Mouse (Mus musculus) ovary, adult 18-20 months (tissue): ENCODE measurements around the gene Ang.

ENCODE experiments used
- DNase-seq: peaks from one replicate; pipeline ENCODE4 v3.0.0; 2022; ENCODE audit warnings: low spot score, mixed read lengths

Gene Ang

DNA sequence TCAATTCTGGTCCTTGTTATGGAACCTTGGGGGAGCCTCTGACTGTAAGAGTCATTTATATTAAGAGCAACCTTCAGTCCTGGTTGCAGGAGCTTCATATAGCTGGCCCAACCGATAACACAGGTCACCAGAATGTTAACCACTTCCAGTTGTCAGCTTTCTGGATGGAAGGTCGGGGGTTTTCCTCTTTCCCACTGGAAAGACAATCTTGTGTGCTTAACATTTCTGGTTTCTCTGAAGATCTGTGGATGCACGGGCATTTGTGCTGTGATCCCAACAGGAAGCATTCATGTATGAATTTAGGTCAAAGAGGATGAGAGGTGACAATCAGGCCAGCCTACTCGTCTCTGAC lies 38.6 kb downstream of the Ang start:
- no peak for DNase-seq

GRCm38 (mm10) chr14:51130315-51130940 lies 39.5 kb downstream of the Ang start:
- DNase-seq = no peak

DNA sequence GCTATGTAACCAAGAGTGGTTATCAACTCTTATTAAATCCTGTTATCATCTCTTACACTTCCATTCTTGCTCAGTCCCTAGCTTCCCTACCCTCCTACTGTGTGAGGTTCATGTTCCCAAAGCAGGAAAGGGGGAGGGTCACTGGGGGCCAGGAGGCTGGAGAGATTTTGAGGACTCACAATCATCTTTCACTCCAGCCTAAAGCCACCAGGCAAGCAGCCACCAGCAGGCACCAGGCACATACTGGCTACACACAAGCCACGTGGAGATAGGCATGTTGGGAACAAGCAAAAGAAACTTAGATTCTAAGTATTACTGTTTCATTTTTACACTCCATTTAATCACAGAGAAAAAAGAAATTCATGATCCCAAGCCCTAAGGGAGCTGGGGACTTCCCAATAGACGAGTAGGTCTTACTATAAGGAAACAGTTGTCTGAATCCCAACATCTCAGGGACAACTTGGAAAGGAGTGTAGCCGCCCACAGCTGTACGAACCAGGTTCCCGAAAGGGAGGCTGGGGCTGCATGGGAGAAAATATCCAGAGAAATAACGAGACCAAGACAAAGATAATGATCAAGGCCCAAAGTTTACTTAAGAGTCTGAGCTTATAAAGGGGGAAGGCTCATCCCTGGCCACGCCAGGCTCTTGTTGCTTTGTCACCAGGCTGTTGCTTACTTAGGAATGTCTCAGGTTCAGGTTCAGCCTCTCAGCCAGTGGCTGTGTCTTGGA lies 40.3 kb downstream of the Ang start:
- DNase-seq = no peak

DNA sequence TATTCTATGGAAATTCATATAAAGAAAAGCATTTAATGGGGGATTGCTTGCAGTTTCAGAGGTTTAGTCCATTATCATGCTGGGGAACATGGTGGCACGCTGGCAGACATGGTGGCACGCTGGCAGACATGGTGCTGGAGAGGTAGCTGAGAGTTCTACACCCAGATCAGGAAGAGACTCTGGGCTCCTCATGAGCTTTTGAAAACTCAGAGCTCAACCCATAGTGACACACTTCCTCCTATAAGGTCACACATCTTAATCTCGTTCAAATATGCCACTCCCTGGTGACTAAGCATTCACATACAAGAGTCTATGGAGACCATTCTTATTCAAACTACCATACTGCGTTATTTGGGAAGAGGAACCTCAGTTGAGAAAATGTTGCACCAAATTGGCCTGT lies 41.4 kb downstream of the Ang start:
- no peak for DNase-seq

GRCm38 (mm10) chr14:51140342-51140741 lies 49.4 kb downstream of the Ang start:
- DNase-seq = no peak

- DNase-seq = no peak
Measured at GRCm38 (mm10) chr14:51142119-51142518, 51.2 kb downstream of the Ang start.

DNA sequence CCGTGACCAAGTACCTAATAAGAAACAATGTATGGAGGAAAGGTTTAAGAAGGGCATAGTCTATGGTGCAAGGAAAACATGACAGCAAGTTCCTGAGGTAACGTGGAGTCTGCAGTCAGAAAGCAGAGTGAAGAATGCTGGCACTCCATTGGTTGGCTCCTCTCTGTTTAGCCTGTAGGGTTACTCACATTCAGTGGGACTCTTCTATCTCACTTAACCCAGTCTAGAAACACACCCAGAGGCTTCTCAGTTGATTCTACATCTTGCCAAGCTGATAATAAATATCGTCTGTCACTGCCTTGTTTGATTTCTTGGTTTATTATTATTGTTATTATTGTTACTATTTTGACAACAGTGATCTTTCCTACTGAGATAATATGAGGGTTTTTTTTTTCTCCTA lies 51.6 kb downstream of the Ang start:
- DNase-seq = no peak

GRCm38 (mm10) chr14:51143287-51143686 lies 52.3 kb downstream of the Ang start:
- DNase-seq = peak; percentile 17

DNA sequence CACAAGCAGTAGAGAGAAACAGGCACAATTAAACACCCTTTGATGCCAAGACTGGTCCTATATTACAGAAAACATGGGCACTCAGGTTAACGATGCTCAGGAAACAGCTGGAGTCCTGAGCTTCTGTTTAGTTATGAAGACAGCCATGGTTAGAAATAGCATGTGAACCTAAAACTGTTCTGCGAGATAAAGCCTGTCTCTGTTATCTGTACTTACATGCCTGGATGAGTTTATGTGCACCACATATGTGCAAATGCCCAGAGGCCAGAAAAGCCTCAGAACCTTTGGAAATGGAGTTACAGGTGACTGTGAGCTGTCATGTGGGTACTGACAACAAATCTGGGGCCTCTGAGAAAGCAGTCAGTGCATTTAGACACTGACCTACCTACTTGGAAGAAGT lies 53.0 kb downstream of the Ang start:
- no peak for DNase-seq

- no peak for DNase-seq
Measured at GRCm38 (mm10) chr14:51144451-51144850, 53.5 kb downstream of the Ang start.

- no peak for DNase-seq
Measured at GRCm38 (mm10) chr14:51145521-51145920, 54.6 kb downstream of the Ang start.

DNA sequence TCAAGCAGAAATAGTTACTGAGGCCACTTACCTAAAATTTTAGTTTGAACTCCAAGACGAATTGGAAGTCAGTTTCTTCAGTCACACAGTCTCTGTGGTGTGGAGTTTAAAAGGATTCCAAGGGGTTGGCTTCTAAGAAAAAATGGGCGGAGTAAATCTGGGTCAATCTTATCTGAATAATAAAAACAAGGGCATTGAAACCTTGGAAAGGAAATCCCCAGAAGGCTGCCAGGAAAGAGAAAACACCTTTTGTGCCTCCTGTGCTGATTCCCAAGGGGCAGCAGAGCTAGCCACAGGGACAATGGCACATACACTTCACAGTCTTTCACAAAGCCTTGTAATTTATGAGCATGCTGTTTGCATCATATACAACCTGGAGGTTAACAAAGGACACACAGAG lies 55.7 kb downstream of the Ang start, which contains the start of gene Rnase1:
Gene Rnase1 (minus strand): TSS at position 101 of the 400 bp plus-strand sequence.
- no peak for DNase-seq

- DNase-seq = no peak
Measured at GRCm38 (mm10) chr14:51148006-51148405, 57.1 kb downstream of the Ang start.

DNA sequence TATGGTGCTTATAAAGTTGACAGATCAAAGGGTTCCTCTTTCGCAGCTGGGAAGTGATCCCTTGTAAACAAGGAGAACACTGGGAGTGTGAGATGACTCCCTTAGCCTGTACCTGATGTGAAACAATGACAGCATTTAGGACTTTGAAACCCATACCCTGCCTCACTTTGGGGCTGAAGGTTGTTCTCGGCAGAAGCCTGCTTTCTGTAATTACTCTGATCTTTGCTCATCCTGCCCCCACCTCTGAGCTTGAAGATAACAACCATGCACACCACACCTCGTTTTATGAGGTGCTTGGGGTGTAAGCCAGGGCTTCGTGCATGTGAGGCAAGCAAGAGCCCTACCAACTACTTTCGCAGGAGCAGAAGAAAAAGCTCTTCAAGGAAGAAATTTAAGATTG lies 58.2 kb downstream of the Ang start:
- no peak for DNase-seq

DNA sequence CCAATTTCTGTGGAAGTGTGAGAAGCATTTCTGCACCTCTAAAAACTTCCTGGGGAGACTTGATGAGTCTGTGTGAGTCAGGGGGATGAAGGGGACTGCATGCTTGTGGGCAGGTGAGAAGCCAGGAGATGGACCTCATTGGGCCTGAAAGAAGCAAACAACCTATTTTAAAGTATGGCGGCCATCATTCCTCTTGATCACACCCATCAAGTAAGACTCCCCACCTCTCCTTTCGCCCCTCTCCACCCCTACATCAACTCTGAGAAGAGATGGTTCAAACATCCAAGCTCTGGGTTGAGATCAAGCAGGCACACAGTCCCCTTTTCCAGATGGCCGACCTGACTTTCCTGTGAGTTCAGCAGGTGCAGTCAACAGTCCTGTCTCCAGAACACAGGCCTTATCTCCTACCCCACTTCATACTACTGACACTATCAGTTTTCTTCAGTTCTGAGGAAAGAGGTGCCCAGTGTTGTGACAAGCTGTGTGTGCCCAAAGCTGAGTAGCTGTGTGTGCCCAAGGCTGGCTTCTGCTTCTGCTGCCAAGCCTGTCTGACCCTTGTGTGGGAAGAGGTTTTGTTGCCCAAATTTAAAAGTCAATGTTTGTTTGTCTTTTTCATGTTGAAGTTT lies 59.4 kb downstream of the Ang start:
- DNase-seq = no peak
